Mouse (Mus musculus): ENCODE measurements around the gene Tpp2.

DNA sequence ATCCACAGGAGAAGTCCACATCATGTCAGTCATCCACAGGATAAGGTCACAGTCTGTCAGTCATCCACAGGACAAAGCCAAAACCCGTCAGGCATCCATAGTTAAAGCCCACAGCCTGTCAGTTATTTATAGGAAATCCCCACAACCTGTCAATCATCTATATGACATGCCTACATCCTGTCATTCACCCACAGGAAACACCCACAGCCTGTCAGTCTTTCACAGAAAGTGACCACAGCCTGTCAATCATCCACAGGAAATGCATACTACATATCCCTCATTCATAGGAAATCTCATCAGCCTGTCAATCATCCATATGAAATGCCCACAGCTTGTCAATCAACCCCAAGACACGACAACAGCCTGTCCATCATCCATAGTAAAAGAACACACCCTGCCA is 36.3 kb upstream of the Tpp2 start:
- TF ChIP-seq CTCF (IDR thresholded peaks at IDR 0.05; ENCODE audit: insufficient read depth, low read length), result no peak
- no peak for TF ChIP-seq POLR2A (IDR thresholded peaks at IDR 0.05; ENCODE audit: borderline replicate concordance, extremely low read depth, low read depth, low read length)

All from lung, adult 2 months (tissue).